8 mouse cellular contexts compared by ENCODE assay signal in the genomic region with DNA sequence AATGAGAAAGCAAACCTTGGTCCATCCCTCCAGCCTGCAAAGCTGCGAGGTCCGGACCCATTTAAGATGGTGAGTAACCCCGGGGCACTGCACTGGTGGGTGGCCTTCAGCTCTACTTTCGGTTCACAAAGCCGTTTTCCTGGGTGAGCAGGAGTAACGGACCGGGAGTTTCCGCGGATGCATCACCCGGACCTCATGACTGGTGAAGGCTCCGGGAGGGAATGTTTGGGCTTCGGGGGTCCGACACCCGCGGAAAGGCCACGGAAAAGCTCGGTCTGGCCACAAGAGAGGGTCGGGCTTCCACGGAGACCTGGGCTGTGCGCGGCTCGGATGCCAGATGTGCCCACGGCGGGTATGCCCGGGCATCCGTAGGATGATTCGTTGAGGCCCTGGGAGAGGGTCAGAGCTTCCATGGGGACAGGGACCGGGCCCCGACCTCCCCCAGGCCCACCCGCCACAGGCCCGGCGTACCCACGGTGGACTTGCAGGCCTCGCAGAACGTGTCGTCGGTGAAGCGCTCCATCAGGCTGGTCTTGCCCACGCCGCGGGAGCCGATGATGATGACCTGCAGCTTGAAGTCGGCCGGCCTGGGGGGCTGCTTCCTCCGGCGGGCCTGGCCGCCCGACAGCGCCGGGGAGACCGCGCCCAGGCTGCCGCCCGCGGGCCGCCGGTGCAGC. TPM values are rescaled to one million over a fixed set of nuclear protein-coding genes. Genes with fewer than 3 reads are reported as not detected.
DNase-seq lines count a peak whose midpoint lies in the region; ATAC-seq and TF ChIP-seq lines count a peak whose summit lies in the region.

No protein-coding gene starts in this region.

- H3K27ac ChIP-seq in bone marrow, adult 2 months (ENCODE audit: control insufficient read depth, insufficient read depth, low read depth, low read length, poor library complexity) = peak overlapping the region; percentile 69
- H3K27ac ChIP-seq in forebrain, embryonic 16.5 days (ENCODE audit: low read length) = peak overlapping the region; percentile 23; the same call in 1 of the 2 replicates
- H3K27ac ChIP-seq in intestine, postnatal 0 days (ENCODE audit: low read depth, low read length) = peak overlapping the region; percentile 57
- H3K27ac ChIP-seq in lung, embryonic 14.5 days (ENCODE audit: low read depth) = peak overlapping the region; percentile 42; the same call in 1 of the 2 replicates

- no peak; the same call in none of the 2 replicates for ATAC-seq in forebrain, embryonic 16.5 days
- ATAC-seq in intestine, postnatal 0 days = peak; percentile 65
- peak; percentile 65 for ATAC-seq in lung, embryonic 14.5 days (ENCODE audit: insufficient read depth)

- TF ChIP-seq CTCF in bone marrow, adult 2 months (IDR thresholded peaks at IDR 0.05; ENCODE audit: control insufficient read depth, insufficient read depth, low read length) = no peak
- no peak for TF ChIP-seq CTCF in intestine, postnatal 0 days (IDR thresholded peaks at IDR 0.05; ENCODE audit: low read depth)
- no peak for TF ChIP-seq CTCF in lung, embryonic 14.5 days (IDR thresholded peaks at IDR 0.05; ENCODE audit: low read depth)

- H3K27me3 ChIP-seq in forebrain, embryonic 16.5 days (replicated peaks; ENCODE audit: control insufficient read depth, insufficient read depth, low read length) = no peaks in the 10 kb centered on the region
- no peaks in the 10 kb centered on the region for H3K27me3 ChIP-seq in intestine, postnatal 0 days (replicated peaks; ENCODE audit: control insufficient read depth, insufficient read depth, low read length)
- no peaks in the 10 kb centered on the region for H3K27me3 ChIP-seq in lung, embryonic 14.5 days (ENCODE audit: insufficient read depth, low read length)

- DNase-seq in 3134 (ENCODE audit: extremely low read depth, insufficient read length, low spot score) = peak; percentile 72
- DNase-seq in 416B (ENCODE audit: low read depth) = peak; percentile 52
- peak; percentile 50 for DNase-seq in lung, embryonic 14.5 days
- peak; percentile 34 for DNase-seq in retina, embryonic 14.5 days (ENCODE audit: low spot score)
- DNase-seq in cerebellum, postnatal 10 days = no peak

- peak overlapping the region; percentile 97 for H3K9ac ChIP-seq in forebrain, embryonic 16.5 days (replicated peaks; ENCODE audit: low read depth, low read length)
- H3K9ac ChIP-seq in intestine, postnatal 0 days (ENCODE audit: low read depth, low read length) = peak overlapping the region; percentile 92
- H3K9ac ChIP-seq in lung, embryonic 14.5 days = peak overlapping the region; percentile 96

- WGBS in bone marrow, adult 2 months = under 1% methylated on average over 55 of the region's 57 CpGs
- WGBS in forebrain, embryonic 16.5 days = under 1% methylated on average over 53 of the region's 57 CpGs
- under 1% methylated on average over 44 of the region's 57 CpGs for WGBS in intestine, postnatal 0 days
- WGBS in lung, embryonic 14.5 days = under 1% methylated on average over 50 of the region's 57 CpGs

- peak overlapping the region; percentile 89 for H3K4me2 ChIP-seq in forebrain, embryonic 16.5 days (ENCODE audit: low read length)
- peak overlapping the region; percentile 89 for H3K4me2 ChIP-seq in intestine, postnatal 0 days (replicated peaks; ENCODE audit: low read depth)
- H3K4me2 ChIP-seq in lung, embryonic 14.5 days = peak overlapping the region; percentile 78

- no peak for TF ChIP-seq POLR2A in bone marrow, adult 2 months (IDR thresholded peaks at IDR 0.05; ENCODE audit: borderline replicate concordance, control insufficient read depth, low read depth, low read length)

- H3K4me1 ChIP-seq in bone marrow, adult 2 months (ENCODE audit: control insufficient read depth, insufficient read depth, low read length) = peaks cover 2% of the 10 kb centered on the region
- peaks cover 22% of the 10 kb centered on the region for H3K4me1 ChIP-seq in forebrain, embryonic 16.5 days (replicated peaks; ENCODE audit: control insufficient read depth, insufficient read depth, low read length)
- no peaks in the 10 kb centered on the region for H3K4me1 ChIP-seq in intestine, postnatal 0 days (replicated peaks; ENCODE audit: control insufficient read depth, insufficient read depth, low read length)
- 0 out of 2 replicates have a peak, but pooled peaks cover 5% of the 10 kb centered on the region for H3K4me1 ChIP-seq in lung, embryonic 14.5 days (ENCODE audit: insufficient read depth)

- no peaks in the 10 kb centered on the region for H3K9me3 ChIP-seq in forebrain, embryonic 16.5 days (ENCODE audit: control insufficient read depth, low read length)
- no peaks in the 10 kb centered on the region for H3K9me3 ChIP-seq in intestine, postnatal 0 days (ENCODE audit: control insufficient read depth)
- no peaks in the 10 kb centered on the region for H3K9me3 ChIP-seq in lung, embryonic 14.5 days (ENCODE audit: low read depth, low read length)

- peak overlapping the region; percentile 99 for H3K4me3 ChIP-seq in bone marrow, adult 2 months (replicated peaks; ENCODE audit: control insufficient read depth, low read depth, low read length)
- peak overlapping the region; percentile 98 for H3K4me3 ChIP-seq in forebrain, embryonic 16.5 days (replicated peaks; ENCODE audit: low read length)
- H3K4me3 ChIP-seq in intestine, postnatal 0 days (ENCODE audit: low read depth, low read length) = peak overlapping the region; percentile 100
- peak overlapping the region; percentile 99 for H3K4me3 ChIP-seq in lung, embryonic 14.5 days (ENCODE audit: low read depth, low read length)

- H3K36me3 ChIP-seq in forebrain, embryonic 16.5 days (ENCODE audit: control insufficient read depth, insufficient read depth) = no peaks in the 10 kb centered on the region
- H3K36me3 ChIP-seq in intestine, postnatal 0 days (ENCODE audit: control insufficient read depth, insufficient read depth) = no peaks in the 10 kb centered on the region
- no peaks in the 10 kb centered on the region; the same call in 1 of the 2 replicates for H3K36me3 ChIP-seq in lung, embryonic 14.5 days (ENCODE audit: insufficient read depth)

RNA-seq across cellular contexts. Expression of gene Rab12, which starts 0.5 kb away (rescaled TPM):
- 25.3 and 33.2 TPM in 2 replicates for polyA plus RNA-seq in bone marrow, adult 2 months (2011; ENCODE audit: insufficient read depth, insufficient read length, low replicate concordance, missing spikeins)
- polyA plus RNA-seq in forebrain, embryonic 16.5 days (2015; fragmentation: Nextera tagmentation; extraction: Ambion mirVana) = 73.6 and 76.1 TPM in 2 replicates
- polyA plus RNA-seq in intestine, postnatal 0 days (2015; fragmentation: Nextera tagmentation; extraction: Ambion mirVana) = 20.1 and 21.5 TPM in 2 replicates
- polyA plus RNA-seq in lung, embryonic 14.5 days (2014; fragmentation: Nextera tagmentation; extraction: Ambion mirVana) = 67.4 and 71.5 TPM in 2 replicates

Comparison
In these comparisons a context has a peak if more than half of its experiments do, and no peak if none do; other contexts are left out.
1. DNase-seq: peak in 3134 (single experiment), 416B (single experiment), lung, embryonic 14.5 days (single experiment) and retina, embryonic 14.5 days (single experiment); none in cerebellum, postnatal 10 days (0 of 2).
2. Peak in every context shown above with its lines, with median percentiles within 50 percentile points of each other: H3K27ac ChIP-seq, H3K4me3 ChIP-seq, H3K4me2 ChIP-seq and H3K9ac ChIP-seq.